Mouse (Mus musculus) liver, adult 2 months (tissue): ENCODE data around the gene 4930579F01Rik.

Source experiments
- CTCF ChIP-seq: fragments of 200-500 bp; IDR thresholded peaks from 2 replicates; pipeline ENCODE4 v1.5.1; 2011; ENCODE audit warnings: low read depth, low read length, control low read depth
- POLR2A ChIP-seq: fragments of 200-500 bp; IDR thresholded peaks from 2 replicates; pipeline ENCODE4 v1.6.1; 2011; ENCODE audit warnings: low read length, control low read depth; ENCODE audit not compliant: insufficient read depth; ENCODE audit errors: extremely low read depth

GRCm38 (mm10) chr3:138225331-138225730, 31.7 kb upstream of the 4930579F01Rik start:
- TF ChIP-seq POLR2A (no peak), CTCF (no peak)
